Mouse (Mus musculus): ENCODE measurements at regions not wholly inside any gene's neighbourhood (a gene's known extent, or its start where the extent isn't known, plus 50 kb on each side); places are given as distances from the start of the nearest gene placed in this dataset.

GRCm38 (mm10) chr9:9493594-9494182 is 254.8 kb upstream of the Arhgap42 start:
- no peak for ATAC-seq (ENCODE audit: insufficient read depth)
- H3K27ac ChIP-seq: no peak overlapping the region
- H3K4me3 ChIP-seq (ENCODE audit: insufficient read depth in 1 of 2, low read depth in 2 of 2, low read length in 2 of 2): no peak overlapping the region
- no peak for DNase-seq (ENCODE audit: low read depth in 3 of 3, low spot score in 3 of 3)
- no peak overlapping the region for H3K9ac ChIP-seq (replicated peaks)
- H3K9me3 ChIP-seq (ENCODE audit: control insufficient read depth, low read length): no peaks in the 10 kb centered on the region
- no peaks in the 10 kb centered on the region for H3K4me1 ChIP-seq (replicated peaks; ENCODE audit: control insufficient read depth in 2 of 2, insufficient read depth in 2 of 2, low read length in 1 of 2)
- WGBS (ENCODE audit: insufficient replicate concordance): 61% methylated on average over 3 of the region's 3 CpGs
- H3K27me3 ChIP-seq (ENCODE audit: control insufficient read depth, insufficient read depth, low read length): no peaks in the 10 kb centered on the region
- TF ChIP-seq EP300 (IDR thresholded peaks at IDR 0.05; ENCODE audit: low read depth) (no peak), CTCF (IDR thresholded peaks at IDR 0.05; ENCODE audit: low read depth) (no peak)
- no peaks in the 10 kb centered on the region for H3K36me3 ChIP-seq (replicated peaks; ENCODE audit: control insufficient read depth, insufficient read depth, low read depth)
- H3K4me2 ChIP-seq (ENCODE audit: low read depth): no peak overlapping the region

- H3K4me1 ChIP-seq (replicated peaks; ENCODE audit: control insufficient read depth in 2 of 2, insufficient read depth in 2 of 2, low read length in 1 of 2): no peaks in the 10 kb centered on the region
- H3K4me2 ChIP-seq (ENCODE audit: low read depth): no peak overlapping the region
- H3K9me3 ChIP-seq (ENCODE audit: control insufficient read depth, low read length): no peaks in the 10 kb centered on the region
- no peaks in the 10 kb centered on the region for H3K27me3 ChIP-seq (ENCODE audit: control insufficient read depth, insufficient read depth, low read length)
- no peak overlapping the region for H3K9ac ChIP-seq (replicated peaks)
- TF ChIP-seq EP300 (IDR thresholded peaks at IDR 0.05; ENCODE audit: low read depth) (no peak), CTCF (IDR thresholded peaks at IDR 0.05; ENCODE audit: low read depth) (no peak)
- H3K36me3 ChIP-seq (replicated peaks; ENCODE audit: control insufficient read depth, insufficient read depth, low read depth): no peaks in the 10 kb centered on the region
- H3K27ac ChIP-seq: no peak overlapping the region
- DNase-seq (ENCODE audit: low read depth in 3 of 3, low spot score in 3 of 3): no peak
- H3K4me3 ChIP-seq (ENCODE audit: insufficient read depth in 1 of 2, low read depth in 2 of 2, low read length in 2 of 2): no peak overlapping the region
- no peak for ATAC-seq (ENCODE audit: insufficient read depth)
Observed at GRCm38 (mm10) chr9:9477145-9477544, 238.2 kb upstream of the Arhgap42 start.

- DNase-seq (ENCODE audit: low read depth in 3 of 3, low spot score in 3 of 3) (no peak), ATAC-seq (ENCODE audit: insufficient read depth) (no peak)
- 35% methylated on average over 8 of the region's 8 CpGs for WGBS (ENCODE audit: insufficient replicate concordance)
- Histone ChIP-seq H3K27me3 (ENCODE audit: control insufficient read depth, insufficient read depth, low read length) (no peaks in the 10 kb centered on the region), H3K9me3 (ENCODE audit: control insufficient read depth, low read length) (no peaks in the 10 kb centered on the region), H3K9ac (replicated peaks) (no peak overlapping the region), H3K36me3 (replicated peaks; ENCODE audit: control insufficient read depth, insufficient read depth, low read depth) (no peaks in the 10 kb centered on the region), H3K4me2 (ENCODE audit: low read depth) (no peak overlapping the region), H3K27ac (no peak overlapping the region), H3K4me1 (replicated peaks; ENCODE audit: control insufficient read depth in 2 of 2, insufficient read depth in 2 of 2, low read length in 1 of 2) (no peaks in the 10 kb centered on the region), H3K4me3 (ENCODE audit: insufficient read depth in 1 of 2, low read depth in 2 of 2, low read length in 2 of 2) (no peak overlapping the region)
- TF ChIP-seq EP300 (IDR thresholded peaks at IDR 0.05; ENCODE audit: low read depth): no peak
- no peak for TF ChIP-seq CTCF (IDR thresholded peaks at IDR 0.05; ENCODE audit: low read depth)
Observed at GRCm38 (mm10) chr9:9475009-9475744, 236.3 kb upstream of the Arhgap42 start.

GRCm38 (mm10) chr9:9444213-9444612 is 205.3 kb upstream of the Arhgap42 start:
- DNase-seq (ENCODE audit: low read depth in 3 of 3, low spot score in 3 of 3) (no peak), ATAC-seq (ENCODE audit: insufficient read depth) (no peak)
- no peaks in the 10 kb centered on the region for H3K36me3 ChIP-seq (replicated peaks; ENCODE audit: control insufficient read depth, insufficient read depth, low read depth)
- 55% methylated on average over 1 of the region's 1 CpGs for WGBS (ENCODE audit: insufficient replicate concordance)
- no peaks in the 10 kb centered on the region for H3K27me3 ChIP-seq (ENCODE audit: control insufficient read depth, insufficient read depth, low read length)
- H3K4me3 ChIP-seq (ENCODE audit: insufficient read depth in 1 of 2, low read depth in 2 of 2, low read length in 2 of 2): no peak overlapping the region
- H3K4me1 ChIP-seq (replicated peaks; ENCODE audit: control insufficient read depth in 2 of 2, insufficient read depth in 2 of 2, low read length in 1 of 2): no peaks in the 10 kb centered on the region
- H3K27ac ChIP-seq: no peak overlapping the region
- no peak overlapping the region for H3K4me2 ChIP-seq (ENCODE audit: low read depth)
- TF ChIP-seq EP300 (IDR thresholded peaks at IDR 0.05; ENCODE audit: low read depth) (no peak), CTCF (IDR thresholded peaks at IDR 0.05; ENCODE audit: low read depth) (no peak)
- no peak overlapping the region for H3K9ac ChIP-seq (replicated peaks)
- no peaks in the 10 kb centered on the region for H3K9me3 ChIP-seq (ENCODE audit: control insufficient read depth, low read length)

- TF ChIP-seq CTCF (IDR thresholded peaks at IDR 0.05; ENCODE audit: low read depth) (no peak), EP300 (IDR thresholded peaks at IDR 0.05; ENCODE audit: low read depth) (no peak)
- no peak for DNase-seq (ENCODE audit: low read depth in 3 of 3, low spot score in 3 of 3)
- no peak overlapping the region for H3K4me3 ChIP-seq (ENCODE audit: insufficient read depth in 1 of 2, low read depth in 2 of 2, low read length in 2 of 2)
- H3K9ac ChIP-seq (replicated peaks): no peak overlapping the region
- no peaks in the 10 kb centered on the region for H3K27me3 ChIP-seq (ENCODE audit: control insufficient read depth, insufficient read depth, low read length)
- ATAC-seq (ENCODE audit: insufficient read depth): no peak
- WGBS (ENCODE audit: insufficient replicate concordance): 43% methylated on average over 2 of the region's 2 CpGs
- no peaks in the 10 kb centered on the region for H3K9me3 ChIP-seq (ENCODE audit: control insufficient read depth, low read length)
- H3K36me3 ChIP-seq (replicated peaks; ENCODE audit: control insufficient read depth, insufficient read depth, low read depth): no peaks in the 10 kb centered on the region
- H3K4me1 ChIP-seq (replicated peaks; ENCODE audit: control insufficient read depth in 2 of 2, insufficient read depth in 2 of 2, low read length in 1 of 2): no peaks in the 10 kb centered on the region
- H3K27ac ChIP-seq: no peak overlapping the region
- H3K4me2 ChIP-seq (ENCODE audit: low read depth): no peak overlapping the region
Observed at GRCm38 (mm10) chr9:9420326-9420725, 181.4 kb upstream of the Arhgap42 start.

Data from liver, embryonic 14.5 days (tissue).